25 mouse cellular contexts compared by ENCODE assay signal in genomic region chr16:57215957-57216356, GRCm38 (mm10). TPM values are rescaled to one million over a fixed set of nuclear protein-coding genes. Genes with fewer than 3 reads are reported as not detected.
DNase-seq lines count a peak whose midpoint lies in the region; ATAC-seq and TF ChIP-seq lines count a peak whose summit lies in the region.
"Had no signal": no experiment of that assay in that cellular context is flagged by ENCODE, and none has a peak within 500 bp of the region (broad histone marks: within the 10 kb centered on the region; RNA-seq: fewer than 3 reads in every experiment).

No protein-coding gene starts in this region.

- no peak for ATAC-seq in activated CD4-positive, CD25-positive, alpha-beta regulatory T cell, adult 4 months
- ATAC-seq: CD4-positive, CD25-positive, alpha-beta regulatory T cell, adult 4 months; forebrain, postnatal 0 days; midbrain, embryonic 16.5 days had no signal

- H3K79me2 ChIP-seq in macrophage (ENCODE audit: inconsistent target): peaks cover 66% of the 10 kb centered on the region

- no peak for TF ChIP-seq POLR2A in bone marrow, adult 2 months (IDR thresholded peaks at IDR 0.05; ENCODE audit: borderline replicate concordance, control insufficient read depth, low read depth, low read length)
- TF ChIP-seq POLR2A in cerebellum, adult 2 months (IDR thresholded peaks at IDR 0.05; ENCODE audit: borderline replicate concordance, insufficient read depth, low read length): no peak

- no peak overlapping the region for H3K4me3 ChIP-seq in bone marrow, adult 2 months (replicated peaks; ENCODE audit: control insufficient read depth, low read depth, low read length)
- no peak overlapping the region for H3K4me3 ChIP-seq in macrophage (ENCODE audit: inconsistent target)
- no peak overlapping the region for H3K4me3 ChIP-seq in cerebellum, adult 2 months (replicated peaks; ENCODE audit: insufficient read depth, low read depth, low read length)
- H3K4me3 ChIP-seq: embryonic facial prominence, embryonic 15.5 days; forebrain, embryonic 10.5 days; gastrocnemius, adult 2 months; heart, adult 2 months; layer of hippocampus, adult 2 months had no signal

- peak; percentile 32 to 66 for DNase-seq in spleen, postnatal 36 days (ENCODE audit: low spot score in 2 of 2)
- no peak for DNase-seq in spleen, postnatal 4 days (ENCODE audit: low spot score in 2 of 2)
- peak; percentile 9 for DNase-seq in telencephalon, adult 2 months (ENCODE audit: low read depth, low spot score)
- DNase-seq in cerebellum, adult 2 months: no peak
- no peak for DNase-seq in embryo, embryonic 10.5 days (ENCODE audit: low spot score)
- DNase-seq: adrenal gland, adult 2 months; cerebellum, postnatal 10 days; forebrain, postnatal 0 days; gastrocnemius, adult 2 months; heart, adult 2 months; kidney, adult 18-20 months; left cerebral cortex, postnatal 4 days; liver; lung, embryonic 14.5 days; retina, postnatal 1 day; thymus, adult 2 months had no signal

- peaks cover 1% of the 10 kb centered on the region; the same call in 1 of the 2 replicates for H3K4me1 ChIP-seq in bone marrow, adult 2 months (ENCODE audit: control insufficient read depth, insufficient read depth, low read length)
- no peaks in the 10 kb centered on the region for H3K4me1 ChIP-seq in cerebellum, adult 2 months (ENCODE audit: control insufficient read depth, insufficient read depth, low read length)
- H3K4me1 ChIP-seq: embryonic facial prominence, embryonic 15.5 days; forebrain, embryonic 10.5 days had no signal

- H3K27me3 ChIP-seq in cerebellum, adult 2 months (ENCODE audit: control insufficient read depth, insufficient read depth, low read length): no peaks in the 10 kb centered on the region
- H3K27me3 ChIP-seq: embryonic facial prominence, embryonic 15.5 days had no signal

- TF ChIP-seq CTCF in bone marrow, adult 2 months (IDR thresholded peaks at IDR 0.05; ENCODE audit: control insufficient read depth, insufficient read depth, low read length): no peak
- TF ChIP-seq CTCF in cerebellum, adult 2 months (IDR thresholded peaks at IDR 0.05; ENCODE audit: borderline replicate concordance, insufficient read depth, low read depth, low read length): no peak

- H3K36me3 ChIP-seq in macrophage (ENCODE audit: inconsistent target): peaks cover 20% of the 10 kb centered on the region; the same call in 1 of the 2 replicates

- peak overlapping the region; percentile 57 for H3K27ac ChIP-seq in bone marrow, adult 2 months (ENCODE audit: control insufficient read depth, insufficient read depth, low read depth, low read length, poor library complexity)
- peak overlapping the region; percentile 90 for H3K27ac ChIP-seq in macrophage
- H3K27ac ChIP-seq in cerebellum, adult 2 months (ENCODE audit: insufficient read depth, low read length): no peak overlapping the region
- H3K27ac ChIP-seq: embryonic facial prominence, embryonic 15.5 days; forebrain, embryonic 10.5 days; gastrocnemius, adult 2 months; heart, adult 2 months; kidney, postnatal 0 days; layer of hippocampus, adult 2 months had no signal

RNA-seq across cellular contexts. Expression of gene Tbc1d23, which starts 15.3 kb away (rescaled TPM):
- 5.4 and 21.4 TPM in 2 replicates for polyA plus RNA-seq in bone marrow, adult 2 months (2011; ENCODE audit: insufficient read depth, insufficient read length, low replicate concordance, missing spikeins)
- 100 to 1,000 TPM; 119 to 368 (median 260) TPM for total RNA-seq in macrophage (2018; cell fraction: chromatin; rRNA removed)
- 10 to 100 TPM; 22.6 to 43.6 (median 32.7) TPM for total RNA-seq in macrophage (2018; cell fraction: cytosol; rRNA removed)
- 100 to 1,000 TPM in 25 of 26 experiments, 10 to 100 TPM in 1; 94.0 to 262 (median 168) TPM for total RNA-seq in macrophage (2018; cell fraction: nucleus; rRNA removed)
- polyA plus RNA-seq in macrophage (2018): 26.8 to 41.1 TPM (median 40.2 TPM) in 3 replicates
- 39.4 and 42.8 TPM in 2 replicates for polyA plus RNA-seq in cerebellum, adult 2 months (2012; rRNA removed)
- 10 to 100 TPM; 28.5 to 29.1 TPM for polyA plus RNA-seq in activated CD4-positive, CD25-positive, alpha-beta regulatory T cell, adult 4 months (2017; shearing (Covaris generic))

RNA-seq across cellular contexts. Expression of gene Nit2, which starts 48.8 kb away (rescaled TPM):
- 9.5 and 35.4 TPM in 2 replicates for polyA plus RNA-seq in bone marrow, adult 2 months (2011; ENCODE audit: insufficient read depth, insufficient read length, low replicate concordance, missing spikeins)
- 10 to 100 TPM in 20 of 26 experiments, 1 to 10 TPM in 6; 1.2 to 39.3 (median 17.7) TPM for total RNA-seq in macrophage (2018; cell fraction: chromatin; rRNA removed)
- 10 to 100 TPM in 23 of 26 experiments, 1 to 10 TPM in 3; 7.5 to 20.1 (median 14.6) TPM for total RNA-seq in macrophage (2018; cell fraction: cytosol; rRNA removed)
- 10 to 100 TPM in 14 of 26 experiments, 1 to 10 TPM in 12; 1.8 to 31.4 (median 11.6) TPM for total RNA-seq in macrophage (2018; cell fraction: nucleus; rRNA removed)
- polyA plus RNA-seq in macrophage (2018): 13.7 to 23.2 TPM (median 22.7 TPM) in 3 replicates
- polyA plus RNA-seq in cerebellum, adult 2 months (2012; rRNA removed): 14.4 and 16.5 TPM in 2 replicates
- polyA plus RNA-seq in activated CD4-positive, CD25-positive, alpha-beta regulatory T cell, adult 4 months (2017; shearing (Covaris generic)): 10 to 100 TPM; 36.4 to 36.6 TPM

Comparison
In these comparisons a context has a peak if more than half of its experiments do, and no peak if none do; other contexts are left out.
1. DNase-seq: peak in spleen, postnatal 36 days (2 of 2) and telencephalon, adult 2 months (single experiment); none in spleen, postnatal 4 days (0 of 2), cerebellum, adult 2 months (0 of 2) and embryo, embryonic 10.5 days (single experiment).